Mouse (Mus musculus) heart, embryonic 16.5 days (tissue): ENCODE measurements around the gene Brap. TPM values are rescaled to one million over a fixed set of nuclear protein-coding genes. Genes with fewer than 3 reads are reported as not detected.

ENCODE experiments used
- ATAC-seq: fragments of 200-750 bp; cut with Nextera tagmentation; replicated peaks from 2 replicates; pipeline ENCODE4 v1.8.0; 2017; ENCODE audit warnings: moderate number of reproducible peaks; ENCODE audit not compliant: insufficient read depth, low FRiP score; ENCODE audit errors: extremely low read depth
- H3K27ac ChIP-seq: fragments of 300-500 bp; sonication (generic); 2 replicates; pipeline ENCODE4 v1.5.1; 2014; ENCODE audit warnings: mild to moderate bottlenecking, low read length, control low read depth, moderate library complexity
- H3K27me3 ChIP-seq: fragments of 300-500 bp; sonication (generic); 2 replicates; pipeline ENCODE4 v1.6.1; 2014; ENCODE audit warnings: low read length, mixed read lengths; ENCODE audit not compliant: control insufficient read depth, insufficient read depth
- H3K36me3 ChIP-seq: fragments of 300-500 bp; sonication (generic); 2 replicates; pipeline ENCODE4 v1.6.1; 2014; ENCODE audit not compliant: control insufficient read depth, insufficient read depth
- H3K4me1 ChIP-seq: fragments of 300-500 bp; sonication (generic); 2 replicates; pipeline ENCODE4 v1.6.1; 2014; ENCODE audit warnings: low read length, mixed read lengths; ENCODE audit not compliant: control insufficient read depth, insufficient read depth
- H3K4me2 ChIP-seq: fragments of 300-500 bp; sonication (generic); 2 replicates; pipeline ENCODE4 v1.6.1; 2014; ENCODE audit warnings: low read depth, mild to moderate bottlenecking, control low read depth, low read length
- H3K4me3 ChIP-seq: fragments of 300-500 bp; sonication (generic); 2 replicates; pipeline ENCODE4 v1.5.1; 2014; ENCODE audit warnings: mild to moderate bottlenecking, control low read depth, low read length
- H3K9ac ChIP-seq: fragments of 300-500 bp; sonication (generic); 2 replicates; pipeline ENCODE4 v1.6.1; 2014; ENCODE audit warnings: low read length, control low read depth
- H3K9me3 ChIP-seq: fragments of 300-500 bp; sonication (generic); replicated peaks from 2 replicates; pipeline ENCODE4 v1.6.1; 2016; ENCODE audit warnings: low read length; ENCODE audit not compliant: control insufficient read depth
- WGBS: fragments of 180-500 bp; shearing (Covaris S2); extraction: QIAGEN DNeasy Blood & Tissue Kit; methylation state at CpG from one replicate; pipeline ENCODE4 v1.1.7; 2014; 5-methylcytosine and 5-hydroxymethylcytosine counted together
- polyA plus RNA-seq: library from polyadenylated mRNA; unstranded; fragments of >200 nt; fragmentation: Nextera tagmentation; extraction: Ambion mirVana; gene quantifications from 2 replicates; pipeline ENCODE4 v1.2.1, GENCODE M21; 2015

The Brap gene
- polyA plus RNA-seq, 1 experiment from 2014 or later = 29.0 TPM

DNA sequence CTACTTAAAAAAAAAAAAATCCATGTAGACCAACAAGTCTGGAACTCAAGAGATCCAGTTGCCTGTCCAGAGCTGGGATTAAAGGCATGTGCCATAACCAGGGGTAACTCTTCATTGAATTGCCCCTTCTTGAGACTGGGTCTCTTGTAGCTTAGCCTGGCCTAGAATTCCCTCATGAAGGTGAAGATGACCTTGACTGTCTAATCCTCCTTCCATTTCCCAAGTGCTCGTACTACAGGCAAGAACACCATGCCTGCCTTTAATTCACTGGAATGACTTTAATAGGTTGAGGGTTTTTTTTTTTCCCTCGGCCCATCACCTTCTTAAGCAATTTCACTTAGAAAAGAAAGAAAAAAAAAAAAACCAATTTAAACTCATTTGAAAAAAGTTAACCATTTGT is 50.0 kb downstream of the Brap start:
- Histone ChIP-seq H3K27ac (peak overlapping the region; percentile 98), H3K9ac (peak overlapping the region; percentile 99), H3K4me2 (peak overlapping the region; percentile 85)

GRCm38 (mm10) chr5:121710851-121711173 is 50.4 kb downstream of the Brap start:
- WGBS = 0% methylated on average over 12 of the region's 12 CpGs
- H3K9me3 ChIP-seq = no peaks in the 10 kb centered on the region
- H3K4me2 ChIP-seq = peak overlapping the region; percentile 85
- H3K4me1 ChIP-seq = peaks cover 24% of the 10 kb centered on the region
- ATAC-seq = no peak
- H3K9ac ChIP-seq = peak overlapping the region; percentile 99
- H3K36me3 ChIP-seq = no peaks in the 10 kb centered on the region
- peak overlapping the region; percentile 99 for H3K4me3 ChIP-seq
- H3K27me3 ChIP-seq = no peaks in the 10 kb centered on the region
- H3K27ac ChIP-seq = peak overlapping the region; percentile 98

More for the DNA sequence above, 50.0 kb downstream of the Brap start:
- WGBS = 44% methylated on average over 2 of the region's 2 CpGs
- peaks cover 20% of the 10 kb centered on the region for H3K4me1 ChIP-seq
- no peaks in the 10 kb centered on the region for H3K9me3 ChIP-seq
- H3K27me3 ChIP-seq = no peaks in the 10 kb centered on the region
- no peaks in the 10 kb centered on the region for H3K36me3 ChIP-seq
- peak overlapping the region; percentile 99 for H3K4me3 ChIP-seq
- ATAC-seq = no peak

- Histone ChIP-seq H3K36me3 (no peaks in the 10 kb centered on the region), H3K27ac (peak within 1 kb of the TSS; percentile 98), H3K4me2 (peak within 1 kb of the TSS; percentile 85), H3K27me3 (no peaks in the 10 kb centered on the region), H3K9ac (peak within 1 kb of the TSS; percentile 99), H3K9me3 (no peaks in the 10 kb centered on the region), H3K4me1 (peaks cover 29% of the 10 kb centered on the region), H3K4me3 (peak within 1 kb of the TSS; percentile 99)
- peak; percentile 73 for ATAC-seq
- under 1% methylated on average over 75 of the region's 103 CpGs for WGBS
These were observed 51.0 kb downstream of the Brap start, which contains the start of gene Atxn2 for GRCm38 (mm10) chr5:121711174-121711927. Gene Atxn2 (plus strand): TSS chr5:121711337.

DNA sequence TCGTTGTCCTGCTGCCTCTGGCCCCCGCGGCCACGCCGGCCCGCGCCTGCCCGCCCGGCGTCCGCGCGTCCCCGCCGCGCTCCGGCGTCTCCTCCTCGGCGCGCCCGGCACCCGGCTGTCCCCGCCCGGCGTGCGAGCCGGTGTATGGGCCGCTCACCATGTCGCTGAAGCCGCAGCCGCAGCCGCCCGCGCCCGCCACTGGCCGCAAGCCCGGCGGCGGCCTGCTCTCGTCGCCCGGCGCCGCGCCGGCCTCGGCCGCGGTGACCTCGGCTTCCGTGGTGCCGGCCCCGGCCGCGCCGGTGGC is 51.5 kb downstream of the Brap start:
- ATAC-seq = peak; percentile 20; the same call in 1 of the 2 replicates
- Histone ChIP-seq H3K36me3 (no peaks in the 10 kb centered on the region), H3K4me2 (peak overlapping the region; percentile 82), H3K27ac (peak overlapping the region; percentile 98), H3K9me3 (no peaks in the 10 kb centered on the region), H3K27me3 (no peaks in the 10 kb centered on the region), H3K4me1 (peaks cover 29% of the 10 kb centered on the region), H3K9ac (peak overlapping the region; percentile 99), H3K4me3 (peak overlapping the region; percentile 99)
- WGBS = under 1% methylated on average over 54 of the region's 57 CpGs

GRCm38 (mm10) chr5:121712232-121712933 is 52.0 kb downstream of the Brap start:
- Histone ChIP-seq H3K27me3 (no peaks in the 10 kb centered on the region), H3K9ac (peak overlapping the region; percentile 99), H3K36me3 (no peaks in the 10 kb centered on the region), H3K27ac (peak overlapping the region; percentile 98), H3K9me3 (no peaks in the 10 kb centered on the region), H3K4me2 (peak overlapping the region; percentile 82), H3K4me1 (peaks cover 29% of the 10 kb centered on the region), H3K4me3 (peak overlapping the region; percentile 99)
- peak; percentile 47 for ATAC-seq
- 1% methylated on average over 60 of the region's 66 CpGs for WGBS

- peaks cover 29% of the 10 kb centered on the region for H3K4me1 ChIP-seq
- ATAC-seq = peak; percentile 55
- 1% methylated on average over 27 of the region's 32 CpGs for WGBS
These were observed 52.7 kb downstream of the Brap start for GRCm38 (mm10) chr5:121712934-121713538.

GRCm38 (mm10) chr5:121714331-121714730 is 54.0 kb downstream of the Brap start:
- H3K27ac ChIP-seq = peak overlapping the region; percentile 6; the same call in 1 of the 2 replicates
- peak overlapping the region; percentile 82 for H3K4me2 ChIP-seq
- H3K4me3 ChIP-seq = no peak overlapping the region; the same call in 1 of the 2 replicates
- H3K27me3 ChIP-seq = no peaks in the 10 kb centered on the region
- peaks cover 39% of the 10 kb centered on the region for H3K4me1 ChIP-seq
- H3K9me3 ChIP-seq = no peaks in the 10 kb centered on the region
- H3K36me3 ChIP-seq = no peaks in the 10 kb centered on the region
- no peak for ATAC-seq
- peak overlapping the region; percentile 99 for H3K9ac ChIP-seq
- WGBS = 53% methylated on average over 1 of the region's 1 CpGs

More at GRCm38 (mm10) chr5:121712934-121713538, 52.7 kb downstream of the Brap start:
- H3K4me3 ChIP-seq = peak overlapping the region; percentile 99
- H3K36me3 ChIP-seq = no peaks in the 10 kb centered on the region
- H3K27me3 ChIP-seq = no peaks in the 10 kb centered on the region
- peak overlapping the region; percentile 98 for H3K27ac ChIP-seq
- no peaks in the 10 kb centered on the region for H3K9me3 ChIP-seq
- peak overlapping the region; percentile 82 for H3K4me2 ChIP-seq
- peak overlapping the region; percentile 99 for H3K9ac ChIP-seq

GRCm38 (mm10) chr5:121714928-121715327 is 54.6 kb downstream of the Brap start:
- Histone ChIP-seq H3K4me2 (0 out of 2 replicates have a peak overlapping the region, but pooled peaks have one; percentile 1), H3K9ac (no peak overlapping the region), H3K27me3 (no peaks in the 10 kb centered on the region), H3K36me3 (no peaks in the 10 kb centered on the region), H3K4me3 (no peak overlapping the region), H3K4me1 (peaks cover 45% of the 10 kb centered on the region), H3K27ac (no peak overlapping the region), H3K9me3 (no peaks in the 10 kb centered on the region)
- no peak for ATAC-seq
- 78% methylated on average over 6 of the region's 6 CpGs for WGBS

GRCm38 (mm10) chr5:121718462-121718861 is 58.1 kb downstream of the Brap start:
- WGBS = 80% methylated on average over 5 of the region's 5 CpGs

More at GRCm38 (mm10) chr5:121718462-121718861, 58.1 kb downstream of the Brap start:
- no peak for ATAC-seq
- Histone ChIP-seq H3K27ac (no peak overlapping the region), H3K4me1 (peaks cover 57% of the 10 kb centered on the region), H3K4me3 (no peak overlapping the region), H3K9me3 (no peaks in the 10 kb centered on the region), H3K36me3 (no peaks in the 10 kb centered on the region), H3K9ac (no peak overlapping the region), H3K4me2 (no peak overlapping the region), H3K27me3 (no peaks in the 10 kb centered on the region)
